Mouse (Mus musculus) midbrain, embryonic 13.5 days (tissue): ENCODE measurements around the gene Naa50. TPM values are rescaled to one million over a fixed set of nuclear protein-coding genes. Genes with fewer than 3 reads are reported as not detected.

ENCODE experiments used
- ATAC-seq: fragments of 200-750 bp; cut with Nextera tagmentation; 2 replicates; pipeline ENCODE4 v1.8.0; 2017; ENCODE audit warnings: mild to moderate bottlenecking, moderate TSS enrichment, moderate library complexity
- H3K27ac ChIP-seq: fragments of 300-500 bp; sonication (generic); 2 replicates; pipeline ENCODE4 v1.5.1; 2015; ENCODE audit warnings: inconsistent platforms, mild to moderate bottlenecking, moderate library complexity
- H3K27me3 ChIP-seq: fragments of 300-500 bp; sonication (generic); 2 replicates; pipeline ENCODE4 v1.6.1; 2015; ENCODE audit warnings: mild to moderate bottlenecking, inconsistent platforms
- H3K36me3 ChIP-seq: fragments of 300-500 bp; sonication (generic); 2 replicates; pipeline ENCODE4 v1.6.1; 2015; ENCODE audit warnings: mild to moderate bottlenecking, inconsistent platforms
- H3K4me1 ChIP-seq: fragments of 300-500 bp; sonication (generic); replicated peaks from 2 replicates; pipeline ENCODE4 v1.6.1; 2015; ENCODE audit warnings: inconsistent platforms
- H3K4me2 ChIP-seq: fragments of 300-500 bp; sonication (generic); replicated peaks from 2 replicates; pipeline ENCODE4 v1.6.1; 2015; ENCODE audit warnings: moderate library complexity, mild to moderate bottlenecking, inconsistent platforms
- H3K4me3 ChIP-seq: fragments of 300-500 bp; sonication (generic); replicated peaks from 2 replicates; pipeline ENCODE4 v1.5.1; 2015; ENCODE audit warnings: mild to moderate bottlenecking, inconsistent platforms
- H3K9ac ChIP-seq: fragments of 300-500 bp; sonication (generic); replicated peaks from 2 replicates; pipeline ENCODE4 v1.6.1; 2015; ENCODE audit warnings: mild to moderate bottlenecking, inconsistent platforms
- H3K9me3 ChIP-seq: fragments of 300-500 bp; sonication (generic); 2 replicates; pipeline ENCODE4 v1.6.1; 2016; ENCODE audit warnings: mild to moderate bottlenecking, inconsistent platforms
- WGBS: fragments of 180-500 bp; shearing (Covaris S2); methylation state at CpG from one replicate; pipeline ENCODE4 v1.1.7; 2015; 5-methylcytosine and 5-hydroxymethylcytosine counted together
- polyA plus RNA-seq: library from polyadenylated mRNA; unstranded; fragments of >200 nt; fragmentation: Nextera tagmentation; extraction: Ambion mirVana; gene quantifications from 2 replicates; pipeline ENCODE4 v1.2.1, GENCODE M21; 2015

Naa50 gene
- polyA plus RNA-seq, 1 experiment from 2014 or later: 71.2 TPM

DNA sequence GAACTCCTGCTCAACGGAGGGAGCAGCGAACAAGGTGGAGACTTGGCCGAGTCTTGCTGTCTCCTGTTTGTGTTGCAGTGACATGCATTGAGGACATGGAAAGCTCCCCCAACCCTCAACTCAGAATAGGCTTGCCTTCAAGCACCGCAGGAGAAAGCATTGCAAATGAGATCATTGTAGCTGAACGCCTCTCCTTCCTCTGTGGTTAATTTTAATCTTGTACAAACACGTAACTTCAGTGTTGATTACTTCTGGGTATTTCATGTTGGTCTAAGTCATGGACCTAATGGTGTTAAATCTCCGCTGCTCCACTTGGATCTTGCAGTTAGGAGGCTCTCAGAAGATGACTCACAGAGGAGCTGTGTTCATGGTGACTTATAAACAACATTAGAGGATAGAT, 73.1 kb downstream of the Naa50 start:
- Histone ChIP-seq H3K27me3 (no peaks in the 10 kb centered on the region), H3K27ac (no peak overlapping the region), H3K4me1 (no peaks in the 10 kb centered on the region), H3K36me3 (peaks cover 75% of the 10 kb centered on the region), H3K9me3 (no peaks in the 10 kb centered on the region), H3K4me3 (no peak overlapping the region), H3K9ac (no peak overlapping the region), H3K4me2 (no peak overlapping the region)
- 94% methylated on average over 7 of the region's 7 CpGs for WGBS
- ATAC-seq: no peak

Other genes starting within 250 kb of the Naa50 start
- 20.3 and 20.4 TPM in 2 replicates for gene Qtrt2, start 213.0 kb upstream of the Naa50 start, polyA plus RNA-seq
- 1.0 and 1.4 TPM in 2 replicates for gene Zdhhc23, start 160.0 kb upstream of the Naa50 start, polyA plus RNA-seq
- 2.0 and 2.2 TPM in 2 replicates for gene Gramd1c, start 76.5 kb upstream of the Naa50 start, polyA plus RNA-seq
- 84.8 and 88.7 TPM in 2 replicates for gene Atp6v1a, start 125 bp upstream of the Naa50 start, polyA plus RNA-seq
- gene Usf3, start 33.4 kb downstream of the Naa50 start, polyA plus RNA-seq: 2.7 and 3.4 TPM in 2 replicates
- gene Sidt1, start 193.4 kb downstream of the Naa50 start, polyA plus RNA-seq: 3.3 and 3.5 TPM in 2 replicates
- 14.9 and 15.5 TPM in 2 replicates for gene Spice1, start 207.3 kb downstream of the Naa50 start, polyA plus RNA-seq